Mouse (Mus musculus): ENCODE results near the gene Rbl1.

GRCm38 (mm10) chr2:157133769-157134478 is 70.4 kb downstream of the Rbl1 start:
- TF ChIP-seq CTCF (IDR thresholded peaks at IDR 0.05; ENCODE audit: low read depth), result no peak
- no peak for TF ChIP-seq EP300 (IDR thresholded peaks at IDR 0.05; ENCODE audit: low read depth)

Data from liver, embryonic 14.5 days (tissue).